In the genomic region with DNA sequence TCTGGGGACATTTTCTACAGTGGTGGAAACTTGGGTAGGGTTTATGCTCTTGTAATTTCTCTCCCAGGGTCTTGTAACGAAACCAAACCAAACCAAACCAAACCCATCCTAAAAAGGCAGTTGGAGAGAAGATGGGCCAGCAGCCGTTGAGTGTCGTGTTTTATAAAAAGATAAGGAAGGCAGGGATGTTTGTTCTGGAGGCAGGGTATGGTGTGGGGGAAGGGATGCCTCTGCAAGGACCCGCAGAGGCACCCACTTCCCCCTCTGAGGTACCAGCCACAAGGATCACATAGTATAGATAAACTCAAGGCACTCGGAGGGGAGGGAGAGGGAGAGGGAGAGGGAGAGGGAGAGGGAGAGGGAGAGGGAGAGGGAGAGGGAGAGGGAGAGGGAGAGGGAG, we compare ENCODE assay signal across 24 mouse cellular contexts. TPM values are rescaled to one million over a fixed set of nuclear protein-coding genes. Genes with fewer than 3 reads are reported as not detected.
A peak's percentile ranks its signal among the peaks of the same experiment; 100 is the strongest.
DNase-seq lines count a peak whose midpoint lies in the region; ATAC-seq and TF ChIP-seq lines count a peak whose summit lies in the region.
"Had no signal": no experiment of that assay in that cellular context is flagged by ENCODE, and none has a peak within 500 bp of the region (broad histone marks: within the 10 kb centered on the region; RNA-seq: fewer than 3 reads in every experiment).

No protein-coding gene starts in this region.

- DNase-seq in 416B (ENCODE audit: low read depth) (peak; percentile 60), G1E (ENCODE audit: low spot score) (peak; percentile 63), MEL (ENCODE audit: low read depth, low spot score) (peak; percentile 88), MEL-GATA-1-ER (ENCODE audit: extremely low read depth, low read depth) (peak; percentile 89)
- DNase-seq in left cerebral cortex, adult 18-20 months (ENCODE audit: low spot score in 2 of 2): no peak
- no peak for DNase-seq in heart, adult 2 months
- DNase-seq in thymus, adult 18-20 months: no peak
- no peak for DNase-seq in kidney, postnatal 10 days
- DNase-seq: adrenal gland, adult 2 months; adrenal gland, adult 8-10 months; adrenal gland, postnatal 10 days; adrenal gland, postnatal 14 days; adrenal gland, postnatal 25 days; adrenal gland, postnatal 36 days; cerebellum, adult 11 months; cerebellum, adult 11-12 months; cerebellum, adult 18-20 months; cerebellum, adult 2 months; cerebellum, adult 8-10 months; cerebellum, adult 9-10 months had no signal

- TF ChIP-seq CTCF in G1E (IDR thresholded peaks at IDR 0.05; ENCODE audit: low read depth, low read length) (no peak), MEL (IDR thresholded peaks at IDR 0.05 in 2 of 3, conservative IDR thresholded peaks at IDR 0.05 in 1 of 3; ENCODE audit: control insufficient read depth in 1 of 3, insufficient read depth in 1 of 3, low read depth in 2 of 3, low read length in 3 of 3, poor library complexity in 1 of 3, severe bottlenecking in 1 of 3) (no peak)
- no peak for TF ChIP-seq CTCF in heart, adult 2 months (IDR thresholded peaks at IDR 0.05)

- intact Hi-C loops in heart, adult 2 months (cut with DNase I): no loop called here

- 31% methylated on average over 4 of the region's 5 CpGs for WGBS in heart, adult 2 months

- H3K9ac ChIP-seq in MEL (ENCODE audit: control insufficient read depth, low read depth, low read length, poor library complexity, severe bottlenecking): peak overlapping the region; percentile 30
- H3K9ac ChIP-seq in heart, adult 2 months (ENCODE audit: low read depth, low read length): no peak overlapping the region

- H3K4me1 ChIP-seq in G1E (ENCODE audit: insufficient read depth, low read depth, low read length): peaks cover 62% of the 10 kb centered on the region
- H3K4me1 ChIP-seq in MEL (ENCODE audit: control insufficient read depth in 1 of 2, insufficient read depth in 2 of 2, low read length in 2 of 2): peaks cover 12 to 16% of the 10 kb centered on the region in 2 experiments
- peaks cover 4% of the 10 kb centered on the region for H3K4me1 ChIP-seq in heart, adult 2 months (ENCODE audit: control insufficient read depth, insufficient read depth, low read length)

- peak overlapping the region; percentile 98 for H3K27ac ChIP-seq in MEL (ENCODE audit: control insufficient read depth, low read depth, low read length)
- no peak overlapping the region for H3K27ac ChIP-seq in heart, adult 2 months

- no peak overlapping the region for H3K4me3 ChIP-seq in G1E (ENCODE audit: low read depth, low read length)
- H3K4me3 ChIP-seq in MEL (ENCODE audit: control insufficient read depth in 1 of 2, insufficient read depth in 1 of 2, low read depth in 2 of 2, low read length in 2 of 2): peak overlapping the region in 1 of 2 experiments; percentile 9; a peak in 2 of 4 replicates
- H3K4me3 ChIP-seq in heart, adult 2 months: no peak overlapping the region

- ATAC-seq in G1E (ENCODE audit: extremely low read depth, insufficient number of reproducible peaks, low FRiP score, poor library complexity, severe bottlenecking): peak; percentile 36
- ATAC-seq: activated CD4-positive, CD25-positive, alpha-beta regulatory T cell, adult 4 months; CD4-positive, CD25-positive, alpha-beta regulatory T cell, adult 4 months; Patski had no signal

- no peaks in the 10 kb centered on the region for H3K27me3 ChIP-seq in G1E (ENCODE audit: insufficient read depth, low read length)
- H3K27me3 ChIP-seq in MEL (ENCODE audit: control insufficient read depth in 1 of 2, insufficient read depth in 2 of 2, low read length in 2 of 2): no peaks in the 10 kb centered on the region
- H3K27me3 ChIP-seq in heart, adult 2 months (ENCODE audit: control insufficient read depth, insufficient read depth, low read length): no peaks in the 10 kb centered on the region
- H3K27me3 ChIP-seq: CH12.LX, Patski had no signal

- peaks cover 4% of the 10 kb centered on the region for H3K79me2 ChIP-seq in MEL (ENCODE audit: control insufficient read depth, insufficient read depth, low read length, poor library complexity)
- no peaks in the 10 kb centered on the region for H3K79me2 ChIP-seq in heart, adult 2 months (replicated peaks; ENCODE audit: control insufficient read depth, insufficient read depth, low read length)

- H3K36me3 ChIP-seq in G1E (replicated peaks): no peaks in the 10 kb centered on the region
- peaks cover 0 to 23% of the 10 kb centered on the region in 2 experiments; a peak in 2 of 4 replicates for H3K36me3 ChIP-seq in MEL (ENCODE audit: control insufficient read depth in 1 of 2, insufficient read depth in 2 of 2, low read length in 2 of 2)
- H3K36me3 ChIP-seq in heart, adult 2 months (ENCODE audit: control insufficient read depth, insufficient read depth, low read length): no peaks in the 10 kb centered on the region

- TF ChIP-seq RAD21 in MEL (IDR thresholded peaks at IDR 0.05; ENCODE audit: low read depth, low read length): no peak

- peaks cover 13% of the 10 kb centered on the region for H3K9me3 ChIP-seq in G1E (replicated peaks)
- H3K9me3 ChIP-seq in MEL (replicated peaks; ENCODE audit: insufficient read depth, low read length): no peaks in the 10 kb centered on the region

- TF ChIP-seq POLR2A in MEL (IDR thresholded peaks at IDR 0.05; ENCODE audit: control insufficient read depth in 1 of 2, insufficient read depth in 1 of 2, low read depth in 1 of 2, low read length in 2 of 2, poor library complexity in 1 of 2): 0 out of 4 replicates have a peak, but pooled peaks of 1 of the 2 experiments have one; percentile 35
- TF ChIP-seq POLR2A in heart, adult 2 months (IDR thresholded peaks at IDR 0.05; ENCODE audit: insufficient read depth, low read depth, low read length): no peak

- TF ChIP-seq EP300 in MEL (IDR thresholded peaks at IDR 0.05; ENCODE audit: low read depth in 1 of 2, low read length in 2 of 2): peak; percentile 84 to 97
- no peak for TF ChIP-seq EP300 in heart, adult 2 months (IDR thresholded peaks at IDR 0.05; ENCODE audit: insufficient read depth, low read depth, low read length)

TF ChIP-seq in MEL, 35 proteins besides CTCF, POLR2A, EP300 and RAD21 (continues in another document):
- TF ChIP-seq ZC3H11A (IDR thresholded peaks at IDR 0.05; ENCODE audit: low read depth, low read length) (no peak), POLR2AphosphoS5 (IDR thresholded peaks at IDR 0.05; ENCODE audit: borderline replicate concordance, low read depth, low read length) (no peak), TBP (IDR thresholded peaks at IDR 0.05; ENCODE audit: low read depth, low read length) (no peak), GABPA (IDR thresholded peaks at IDR 0.05; ENCODE audit: low read depth, low read length) (no peak), ZMIZ1 (IDR thresholded peaks at IDR 0.05; ENCODE audit: low read depth, low read length) (no peak), HCFC1 (IDR thresholded peaks at IDR 0.05; ENCODE audit: low read depth, low read length) (no peak; the same call in 1 of the 2 replicates), BHLHE40 (IDR thresholded peaks at IDR 0.05; ENCODE audit: borderline replicate concordance, low read depth, low read length) (0 out of 2 replicates have a peak, but pooled peaks have one; percentile 31), TCF12 (IDR thresholded peaks at IDR 0.05; ENCODE audit: low read depth, low read length) (peak; percentile 81), USF1 (IDR thresholded peaks at IDR 0.05; ENCODE audit: low read depth, low read length) (no peak), ETS1 (IDR thresholded peaks at IDR 0.05; ENCODE audit: low read depth, low read length) (peak; percentile 78), UBTF (IDR thresholded peaks at IDR 0.05; ENCODE audit: borderline replicate concordance, insufficient read depth, low read depth, low read length) (no peak), MAFK (IDR thresholded peaks at IDR 0.05; ENCODE audit: borderline replicate concordance, low read depth, low read length) (no peak), JUND (IDR thresholded peaks at IDR 0.05; ENCODE audit: low read depth, low read length) (no peak), ZNF384 (IDR thresholded peaks at IDR 0.05; ENCODE audit: low read depth, low read length) (no peak), RCOR1 (IDR thresholded peaks at IDR 0.05; ENCODE audit: low read depth, low read length) (peak; percentile 61), MYB (IDR thresholded peaks at IDR 0.05; ENCODE audit: low read depth, low read length) (peak; percentile 96), MAX (IDR thresholded peaks at IDR 0.05; ENCODE audit: low read length) (0 out of 2 replicates have a peak, but pooled peaks have one; percentile 3), NELFE (IDR thresholded peaks at IDR 0.05; ENCODE audit: low read depth, low read length) (peak; percentile 18; the same call in 1 of the 2 replicates), MAZ (IDR thresholded peaks at IDR 0.05; ENCODE audit: low read depth, low read length) (peak; percentile 79; the same call in 1 of the 2 replicates), SIN3A (IDR thresholded peaks at IDR 0.05; ENCODE audit: low read length) (peak; percentile 65), POLR2AphosphoS2 (IDR thresholded peaks at IDR 0.05; ENCODE audit: low read length) (no peak), SMC3 (IDR thresholded peaks at IDR 0.05; ENCODE audit: low read depth, low read length) (no peak), CHD2 (IDR thresholded peaks at IDR 0.05; ENCODE audit: low read length) (peak; percentile 67), MEF2A (IDR thresholded peaks at IDR 0.05; ENCODE audit: extremely low read depth, insufficient replicate concordance, low read depth, low read length, poor library complexity, severe bottlenecking) (no peak), ELF1 (IDR thresholded peaks at IDR 0.05; ENCODE audit: low read depth, low read length) (peak; percentile 33; the same call in 1 of the 2 replicates), NRF1 (IDR thresholded peaks at IDR 0.05; ENCODE audit: insufficient read depth, low read depth, low read length, poor library complexity, severe bottlenecking) (no peak), ZKSCAN1 (IDR thresholded peaks at IDR 0.05; ENCODE audit: low read depth, low read length) (no peak), GATA1 (IDR thresholded peaks at IDR 0.05; ENCODE audit: low read depth, low read length) (peak; percentile 78), TAL1 (IDR thresholded peaks at IDR 0.05; ENCODE audit: low read length) (peak; percentile 67), KAT2A (conservative IDR thresholded peaks at IDR 0.05; ENCODE audit: low read depth, low read length) (no peak)

RNA-seq across cellular contexts. Expression of gene Cit, which starts 4.6 kb away (rescaled TPM):
- total RNA-seq in G1E (2014; fragmentation: Nextera tagmentation): 99.7 and 126 TPM in 2 replicates
- total RNA-seq in G1E (2017): 38.9 and 44.1 TPM in 2 replicates
- 56.4 and 69.8 TPM in 2 replicates for polyA plus RNA-seq in G1E (2012)
- total RNA-seq in MEL (2012; rRNA removed): 21.5 and 24.3 TPM in 2 replicates
- 10 to 100 TPM; 24.1 to 32.9 TPM for polyA plus RNA-seq in MEL (2012; ENCODE audit: insufficient read depth in 1 of 2, insufficient read length in 2 of 2, low read depth in 1 of 2, low replicate concordance in 2 of 2, missing spikeins in 1 of 2)
- total RNA-seq in left cerebral cortex, adult 18-20 months (2021): 100 to 1,000 TPM; 153 to 185 TPM
- total RNA-seq in heart, adult 2 months (2021): under 1 TPM; 0.73 to 0.97 TPM
- 0.74 and 0.88 TPM in 2 replicates for polyA plus RNA-seq in heart, adult 2 months (2012; rRNA removed)

Comparison
In these comparisons a context has a peak if more than half of its experiments do, and no peak if none do; other contexts are left out.
1. DNase-seq: peak in 416B (single experiment), G1E (single experiment), MEL (single experiment) and MEL-GATA-1-ER (single experiment); none in left cerebral cortex, adult 18-20 months (0 of 2), heart, adult 2 months (0 of 2), thymus, adult 18-20 months (0 of 2) and kidney, postnatal 10 days (single experiment).
2. RNA of gene Cit, which starts 4.6 kb away (total RNA-seq): 153 to 185 TPM in left cerebral cortex, adult 18-20 months, 38.9 to 126 TPM in G1E and 21.5 to 24.3 TPM in MEL; 0.73 to 0.97 TPM in heart, adult 2 months; every median in the first group is over 10 times any median in the second.